Mouse (Mus musculus) retina, postnatal 7 days (tissue): ENCODE results near the gene Map6.
A peak's percentile ranks its signal among the peaks of the same experiment; 100 is the strongest.

Experiments
- DNase-seq: peaks from one replicate; pipeline ENCODE4 v3.0.0-alpha.2; 2012; ENCODE audit warnings: low read depth, low spot score

The Map6 gene

DNA sequence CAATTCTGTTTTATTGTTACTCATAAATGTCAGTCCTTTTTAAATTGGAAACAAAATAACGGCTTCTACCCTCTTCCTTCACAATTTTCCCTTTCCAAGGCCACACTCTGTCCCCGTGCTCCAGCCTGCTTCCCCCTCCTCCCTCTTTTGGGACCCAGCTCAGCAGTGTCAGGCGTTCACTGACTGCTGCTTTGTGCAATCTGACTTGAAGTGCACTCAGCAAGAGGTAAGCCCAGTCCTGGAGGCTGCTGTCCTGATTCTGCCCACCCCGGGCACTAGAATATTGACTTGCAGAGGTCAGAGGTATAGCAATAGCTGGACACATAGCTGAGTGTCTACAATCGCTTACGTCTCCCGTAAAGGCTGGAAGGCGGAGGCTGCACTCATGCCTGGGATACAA lies 46.0 kb downstream of the Map6 start:
- no peak for DNase-seq

DNA sequence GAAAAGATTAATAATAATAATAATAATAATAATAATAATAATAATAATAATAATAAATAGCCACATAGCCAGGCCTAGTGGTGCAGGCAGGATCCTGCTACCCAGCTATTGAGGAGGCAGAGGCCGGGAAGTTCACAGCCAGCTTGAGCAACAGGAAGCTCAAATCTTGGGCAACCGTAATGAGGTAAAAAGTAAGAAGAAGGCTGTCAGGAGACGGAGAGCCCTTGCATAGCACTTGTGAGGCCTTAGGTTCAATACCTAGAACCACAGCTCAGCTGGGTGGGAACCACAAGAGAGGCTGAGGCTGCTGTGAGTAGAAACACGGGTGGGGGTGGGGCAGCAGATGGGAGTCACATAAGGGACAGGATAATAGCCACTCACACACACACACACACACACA lies 47.3 kb downstream of the Map6 start:
- DNase-seq, result no peak

DNA sequence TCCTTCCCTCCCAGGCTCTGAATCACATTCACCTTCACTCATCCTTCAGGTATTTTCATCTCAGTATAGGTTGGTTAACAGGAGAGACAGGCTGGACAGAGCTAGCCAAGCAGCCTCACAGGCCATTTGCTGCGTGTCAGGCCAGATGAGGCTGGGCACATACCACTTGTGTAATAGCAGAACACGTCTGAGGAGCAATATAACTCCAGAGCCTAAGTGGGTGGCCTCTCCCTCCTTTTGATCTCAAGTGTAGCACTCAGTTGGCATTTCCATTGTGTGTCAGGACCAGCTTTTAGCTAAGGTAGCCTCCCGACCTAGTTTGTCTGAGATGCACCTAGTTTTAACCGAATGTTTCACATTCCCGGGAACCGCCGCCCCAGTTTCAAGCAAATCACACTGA lies 49.0 kb downstream of the Map6 start:
- DNase-seq, result no peak

DNA sequence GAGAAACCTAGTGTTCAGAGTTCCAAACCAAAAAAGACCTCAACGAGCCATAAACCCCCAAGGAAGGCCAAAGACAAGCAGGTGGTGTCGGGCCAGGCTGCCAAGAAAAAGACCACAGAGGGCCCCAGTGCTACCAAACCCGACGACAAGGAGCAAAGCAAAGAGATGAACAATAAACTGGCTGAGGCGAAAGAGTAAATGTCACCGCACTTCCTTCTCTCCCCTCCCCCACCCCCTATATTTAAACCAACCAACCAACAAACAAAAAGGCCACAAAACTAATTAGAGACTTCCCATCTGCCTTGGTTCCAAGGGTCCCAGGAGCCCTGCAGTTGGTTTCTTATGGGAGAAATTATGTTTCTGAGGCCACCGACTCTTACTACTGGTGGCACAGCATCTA lies 50.2 kb downstream of the Map6 start:
- DNase-seq, result no peak

DNA sequence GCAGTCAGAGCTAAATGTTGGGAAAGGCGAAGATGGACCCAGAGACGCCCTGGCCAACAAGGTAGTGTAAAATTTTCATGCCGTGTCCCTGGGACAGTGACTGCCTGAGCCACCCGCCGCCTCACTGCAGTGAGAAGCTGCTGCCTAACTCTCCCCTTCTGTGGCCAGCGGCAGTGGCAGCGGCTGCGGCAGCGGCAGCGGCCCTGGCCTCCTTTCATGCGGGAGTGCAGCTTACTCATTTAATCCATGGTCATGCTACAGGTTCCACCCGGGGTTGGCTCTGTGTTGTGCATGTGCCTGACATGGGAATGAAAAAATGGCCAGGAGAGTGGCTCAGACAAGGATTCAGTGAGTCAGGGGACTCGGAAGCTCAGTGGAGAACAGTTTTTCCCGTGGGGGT lies 53.3 kb downstream of the Map6 start:
- DNase-seq, result no peak

DNA sequence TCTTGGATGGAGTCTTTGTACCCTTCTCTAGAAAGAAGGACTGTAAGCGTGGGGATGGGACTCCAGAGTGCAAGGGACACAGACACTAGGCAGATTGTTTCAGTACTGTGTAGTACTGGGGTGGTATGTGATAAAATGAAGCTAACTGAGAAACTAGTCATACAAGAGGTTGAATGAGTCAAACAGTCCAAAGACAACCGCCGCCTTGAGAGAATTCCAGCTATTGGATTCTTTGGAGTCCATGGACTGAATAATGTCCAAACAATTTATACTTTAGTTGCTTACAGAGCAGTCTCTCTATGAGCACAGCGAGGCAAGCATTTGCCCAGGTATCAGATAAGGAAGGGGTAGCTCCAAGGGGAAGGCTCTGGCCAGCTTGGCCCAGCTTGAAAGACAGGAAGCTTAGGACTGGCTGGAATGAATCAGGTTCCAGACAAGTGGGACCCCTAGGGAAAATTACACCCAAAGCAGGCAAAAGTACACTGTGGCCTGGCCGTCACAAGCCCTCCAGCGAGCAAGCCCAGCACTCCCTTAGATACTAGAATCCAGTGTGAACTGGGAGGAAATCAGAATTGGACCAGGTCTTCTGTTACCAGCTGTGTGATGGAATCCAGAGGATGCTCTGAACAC lies 55.6 kb downstream of the Map6 start:
- no peak for DNase-seq

DNA sequence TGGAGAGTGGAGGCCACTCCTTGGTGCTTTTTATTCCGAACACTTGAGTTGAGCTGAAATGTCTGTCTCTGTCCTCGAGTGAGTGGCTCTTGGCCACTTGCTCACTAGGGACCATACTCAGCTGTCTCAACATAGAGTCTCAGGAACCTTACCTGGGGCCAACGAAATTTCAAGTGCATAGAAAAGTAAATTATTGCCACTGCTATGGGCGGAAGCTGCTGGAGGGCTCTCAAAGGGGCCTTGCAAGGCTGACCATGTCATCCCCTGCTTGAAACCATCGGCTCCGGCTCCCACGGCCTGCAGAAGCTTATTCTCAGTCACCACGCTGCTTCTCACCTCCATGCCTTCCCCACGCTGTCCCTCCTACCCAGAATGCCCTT lies 56.1 kb downstream of the Map6 start:
- no peak for DNase-seq

DNA sequence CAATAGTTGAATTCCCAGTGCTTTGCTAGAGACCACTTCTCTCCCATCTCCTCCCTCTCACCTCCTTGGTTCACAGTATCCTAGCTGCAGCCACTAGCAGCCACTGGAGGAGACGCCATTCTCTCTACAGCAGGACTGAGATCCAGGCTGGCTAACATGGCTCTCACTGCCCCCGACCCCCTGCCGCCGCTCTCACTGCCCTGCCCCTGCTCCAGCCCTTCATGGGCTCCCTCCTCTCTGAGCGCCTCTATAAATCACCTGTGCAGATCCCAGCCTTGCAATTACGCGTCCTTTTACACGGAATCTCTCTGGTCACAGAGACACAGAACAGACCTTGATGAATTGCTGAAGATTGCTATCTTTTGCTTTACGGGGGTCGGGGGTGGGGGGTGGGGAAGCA lies 57.6 kb downstream of the Map6 start:
- no peak for DNase-seq

DNA sequence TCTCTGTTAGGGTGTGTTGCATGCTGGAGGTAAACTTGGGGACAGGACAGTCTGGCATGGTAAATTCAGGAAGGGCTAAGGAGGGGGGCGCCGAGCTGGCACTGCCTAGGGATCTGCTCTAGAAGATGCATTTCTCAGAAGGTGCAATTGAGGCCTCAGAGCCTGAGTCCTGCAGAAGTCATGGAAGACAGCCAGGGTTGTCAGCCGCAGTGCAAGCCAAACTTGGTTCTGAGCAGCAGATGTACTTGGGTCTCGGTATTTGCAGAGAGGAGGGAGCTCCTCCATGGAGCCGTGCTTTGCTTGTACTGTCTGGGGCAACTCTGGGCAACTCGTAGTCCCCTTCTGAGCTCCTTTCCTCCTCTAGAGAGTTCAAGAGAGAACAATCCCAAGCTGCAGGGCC lies 58.9 kb downstream of the Map6 start:
- no peak for DNase-seq

DNA sequence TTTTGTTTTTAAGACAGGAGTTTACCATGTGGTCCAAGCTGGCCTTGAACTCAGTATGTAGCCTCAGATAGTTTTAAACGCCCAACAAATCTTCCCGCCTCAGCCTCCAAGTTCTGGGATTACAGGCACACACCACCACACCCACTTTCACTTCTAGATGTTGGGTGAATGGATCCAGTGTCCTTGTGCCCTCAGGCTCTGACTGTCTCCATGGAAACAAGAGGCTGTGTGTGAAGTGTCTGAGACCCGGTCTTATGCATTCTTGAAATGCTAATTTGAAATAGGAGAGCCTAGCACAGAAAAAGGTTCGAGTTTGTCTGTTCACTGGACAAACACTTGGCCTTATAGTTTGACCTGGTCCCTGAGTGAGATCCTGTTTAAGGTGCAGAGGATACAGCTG lies 61.6 kb downstream of the Map6 start:
- DNase-seq, result no peak

DNA sequence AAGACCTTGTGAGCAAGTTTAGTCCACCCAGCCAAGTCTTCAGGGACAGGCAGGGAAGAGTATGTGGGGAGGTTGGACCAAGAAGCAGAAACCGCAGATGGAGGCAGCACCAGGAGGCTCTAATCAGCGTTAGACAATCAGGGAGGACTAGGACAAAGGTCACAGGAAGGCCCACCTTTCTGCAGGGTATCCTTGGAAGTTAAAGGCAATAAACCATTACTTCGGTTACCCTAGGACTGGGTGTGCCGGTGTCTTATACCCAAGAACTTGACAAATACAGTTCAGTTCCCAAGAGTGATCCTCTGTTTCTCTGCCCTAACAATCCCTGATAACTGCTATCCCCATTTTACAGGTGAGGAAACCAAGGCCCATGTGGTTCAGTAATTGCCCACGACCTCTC lies 62.8 kb downstream of the Map6 start:
- DNase-seq, result no peak

DNA sequence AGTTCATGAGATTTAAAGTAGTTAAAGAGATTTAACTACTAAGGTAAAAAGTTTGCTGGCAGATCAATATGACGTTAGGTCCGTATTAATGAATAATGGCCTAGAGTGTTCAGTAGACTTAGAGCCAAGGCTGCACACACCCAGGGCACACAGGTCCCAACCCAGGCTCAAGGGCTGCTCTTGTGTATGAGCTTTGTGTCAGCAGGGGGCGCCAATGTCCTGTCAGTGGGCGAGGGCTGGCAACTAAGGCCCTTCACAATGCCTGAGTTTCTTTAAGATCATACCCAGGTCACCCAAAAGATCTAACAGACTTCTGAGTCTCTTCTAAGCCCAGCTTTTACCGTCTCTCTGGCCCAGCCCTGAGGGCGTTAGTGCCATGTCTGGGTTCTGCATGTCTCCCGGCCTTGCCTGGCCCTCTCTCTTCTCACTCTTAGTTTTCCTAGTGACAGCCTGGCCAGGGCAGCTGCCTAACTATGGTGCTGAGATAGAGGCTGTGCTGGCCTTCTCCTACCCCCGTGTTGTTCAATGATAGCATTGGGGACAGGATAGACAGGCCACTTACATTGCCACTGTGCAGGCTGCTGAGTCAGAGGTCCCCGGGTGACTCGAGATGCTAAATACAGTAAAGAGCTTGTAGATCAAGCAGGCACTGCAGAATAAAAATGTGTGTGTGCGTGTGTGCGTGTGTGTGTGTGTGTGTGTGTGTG lies 65.7 kb downstream of the Map6 start:
- peak; percentile 68 for DNase-seq

DNA sequence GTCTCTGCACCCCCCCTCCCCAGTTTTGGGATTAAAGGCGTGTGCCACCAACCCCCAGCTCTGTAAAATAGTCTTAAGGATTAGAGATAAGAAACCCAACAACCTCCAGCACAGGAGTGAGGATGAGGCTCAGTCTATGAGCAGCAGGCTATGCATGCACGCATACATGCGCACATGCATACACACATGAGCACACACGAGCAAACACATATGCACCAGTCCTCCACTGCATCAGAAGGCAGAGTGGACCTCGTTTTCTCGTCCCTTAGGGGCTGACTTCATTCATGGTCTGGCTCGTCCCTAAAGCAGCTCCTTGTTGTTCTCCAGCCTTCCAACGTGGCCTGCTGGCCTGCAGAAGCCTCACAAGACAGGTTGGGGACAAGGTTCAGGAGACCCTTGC lies 73.5 kb downstream of the Map6 start:
- DNase-seq, result no peak

DNA sequence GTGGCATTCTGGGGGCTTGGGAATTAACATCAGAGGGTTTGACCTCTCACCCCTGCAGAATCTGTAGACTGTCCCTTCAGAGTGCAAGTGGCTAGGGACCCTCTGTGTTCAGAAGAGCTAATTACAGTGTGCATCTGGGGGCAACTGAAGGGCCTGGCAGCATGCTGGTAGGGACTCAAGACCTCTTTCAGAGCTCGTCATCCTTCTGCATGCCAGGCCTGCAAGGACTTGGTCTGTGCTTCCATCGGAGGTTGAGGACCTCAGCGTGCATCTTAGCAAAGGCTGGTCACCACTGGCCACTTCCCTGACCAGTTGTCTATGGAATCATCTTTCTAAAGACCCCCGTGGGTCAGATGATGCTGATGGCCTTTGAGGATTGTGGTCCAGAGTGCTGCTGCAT lies 76.3 kb downstream of the Map6 start:
- DNase-seq, result no peak

DNA sequence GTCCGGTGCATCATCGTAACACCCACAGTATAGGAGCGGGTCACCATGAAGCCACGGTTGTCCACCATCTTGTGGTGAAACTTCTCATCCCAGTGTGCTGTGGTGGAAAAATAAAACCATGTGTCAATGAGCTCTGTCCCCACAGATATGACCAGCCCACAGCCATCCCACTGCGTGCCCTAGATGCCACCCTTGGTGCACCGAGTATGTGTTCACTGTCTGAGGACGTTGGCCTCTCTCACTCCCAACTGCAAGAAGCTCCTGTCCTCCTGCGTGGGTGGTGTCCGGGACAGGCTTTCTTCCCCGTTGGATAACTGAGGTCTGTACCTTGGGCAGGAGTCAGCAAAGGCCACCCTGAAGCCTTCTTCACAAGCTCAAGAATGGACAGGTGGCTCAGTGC lies 80.0 kb downstream of the Map6 start:
- no peak for DNase-seq

DNA sequence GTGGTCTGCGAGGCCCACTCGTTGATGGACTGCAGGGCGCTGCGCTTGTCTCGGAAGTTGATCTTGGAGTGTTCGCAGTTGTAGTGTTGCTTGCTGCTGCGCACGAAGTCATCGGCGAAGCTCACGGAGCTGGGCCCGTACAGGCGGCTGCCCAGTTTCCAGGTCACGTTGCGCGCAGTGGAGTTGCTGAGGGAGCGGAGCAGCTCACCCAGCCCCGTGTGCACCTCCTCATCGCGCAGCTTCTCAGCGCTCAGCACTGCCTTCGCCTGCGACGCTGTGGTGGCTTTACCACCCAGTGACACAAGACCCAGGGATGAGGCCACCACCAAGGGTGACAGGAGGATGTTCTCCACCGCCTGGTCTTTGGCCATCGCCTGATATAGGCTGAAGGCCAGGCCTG lies 81.6 kb downstream of the Map6 start:
- no peak for DNase-seq

DNA sequence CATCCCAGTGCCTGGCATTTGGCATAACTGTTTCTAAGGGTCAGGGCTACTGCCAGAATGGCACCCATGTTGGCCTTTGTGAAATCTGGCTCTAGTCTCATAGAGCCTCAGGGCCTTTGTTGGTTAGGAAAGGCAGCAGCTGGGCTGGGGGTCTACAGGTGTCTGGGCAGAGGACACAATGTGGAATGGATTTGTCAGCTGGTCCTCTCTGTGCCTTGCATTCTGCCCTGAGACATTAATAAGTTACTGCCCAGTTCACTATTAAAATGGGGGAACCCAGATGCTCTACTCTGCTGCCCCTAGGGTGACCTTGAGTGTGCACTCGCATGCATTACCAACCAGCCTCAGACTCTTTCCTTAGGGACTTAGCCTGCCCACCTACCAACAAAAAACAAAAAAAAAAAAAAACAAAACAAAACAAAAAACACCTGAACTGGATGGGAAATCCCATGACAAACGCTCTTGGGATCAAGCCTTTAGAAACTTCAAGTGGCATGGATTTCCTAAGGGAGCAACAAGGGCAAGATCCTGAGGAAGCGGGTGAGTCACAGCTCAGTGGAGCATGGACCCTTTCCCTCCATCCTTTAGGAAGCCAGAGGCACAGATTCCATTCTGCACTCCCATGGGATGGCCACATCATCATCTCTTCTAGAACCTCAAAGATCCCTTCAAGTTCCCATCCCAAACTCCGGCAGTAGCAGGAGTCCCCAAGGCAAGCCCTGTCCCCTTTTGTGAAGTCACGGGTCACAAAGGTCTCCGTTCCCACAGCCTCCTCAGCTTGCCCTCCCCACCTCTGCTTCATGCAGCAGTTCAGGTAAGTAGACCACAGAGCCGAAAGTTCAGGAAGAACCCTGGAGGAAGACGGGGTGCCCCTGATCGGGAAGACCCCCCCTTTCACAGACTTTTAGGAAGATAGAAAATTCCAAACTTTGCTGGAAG lies 82.8 kb downstream of the Map6 start:
- no peak for DNase-seq

DNA sequence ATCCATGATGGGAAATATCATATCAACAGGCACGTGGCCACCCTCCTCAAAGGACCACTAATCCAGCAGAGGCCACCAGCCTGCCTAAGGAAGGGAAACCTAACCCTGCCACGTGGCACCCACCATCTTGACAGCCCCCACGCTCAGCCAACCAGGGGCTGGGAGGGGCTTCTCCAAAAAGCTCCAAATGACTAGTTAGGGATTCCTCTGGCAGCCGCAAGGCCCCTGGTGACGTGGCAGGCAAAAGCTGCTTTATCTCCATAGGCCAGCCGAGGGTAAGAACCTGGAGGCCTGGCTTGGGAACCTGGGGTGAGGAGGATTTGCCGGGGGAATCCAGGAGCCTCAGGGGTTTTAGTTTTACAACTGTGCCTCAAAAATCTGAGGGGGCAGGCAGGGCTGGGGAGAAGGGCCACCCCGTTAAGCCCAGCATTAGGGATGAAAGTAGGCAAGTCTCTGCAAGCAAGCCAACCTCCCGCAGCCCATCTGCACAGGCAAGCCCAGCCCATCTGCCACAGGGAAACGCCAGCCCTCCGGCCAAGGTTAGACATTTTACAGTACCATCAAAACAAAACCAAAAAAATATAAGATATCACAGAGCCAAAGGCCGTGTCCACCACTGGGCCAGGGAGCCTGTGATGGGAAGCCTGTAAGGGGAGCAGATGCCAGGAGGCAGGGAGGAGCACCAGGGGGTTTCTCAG lies 84.0 kb downstream of the Map6 start:
- no peak for DNase-seq

DNA sequence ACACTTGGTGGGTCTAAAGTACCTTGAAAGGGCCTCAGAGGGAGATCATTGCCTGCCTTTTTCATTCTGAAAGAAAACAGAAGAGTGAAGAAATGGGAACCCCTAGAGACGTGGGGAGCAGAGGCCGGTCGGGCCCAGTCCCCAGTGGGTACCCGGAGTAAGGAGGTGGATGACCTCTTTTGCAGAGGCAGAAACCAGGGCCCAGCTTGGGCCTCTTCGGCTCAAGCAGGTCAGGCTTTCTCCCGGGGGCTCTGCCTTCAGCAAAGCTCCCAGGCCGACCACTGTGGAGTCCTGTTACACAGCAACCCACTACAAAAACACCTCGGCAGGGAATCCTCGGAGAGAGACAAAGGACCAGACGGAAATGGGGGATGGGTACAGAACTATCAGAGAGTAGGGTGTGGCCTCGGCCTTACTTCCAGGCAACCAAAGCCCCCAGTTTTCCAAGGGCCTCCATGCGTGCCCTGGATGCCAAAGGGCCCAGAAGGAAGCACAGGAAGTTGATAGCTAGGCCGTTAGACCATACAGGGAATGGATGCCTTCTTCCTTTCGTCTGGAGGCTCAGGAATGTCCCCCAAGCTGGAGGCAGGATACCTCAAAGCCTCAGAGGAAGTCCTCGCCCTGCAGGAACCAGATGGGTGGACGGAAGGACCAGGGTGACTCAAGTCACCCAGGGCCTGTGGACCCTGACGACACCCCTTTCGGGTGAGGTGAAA lies 84.7 kb downstream of the Map6 start:
- no peak for DNase-seq

DNA sequence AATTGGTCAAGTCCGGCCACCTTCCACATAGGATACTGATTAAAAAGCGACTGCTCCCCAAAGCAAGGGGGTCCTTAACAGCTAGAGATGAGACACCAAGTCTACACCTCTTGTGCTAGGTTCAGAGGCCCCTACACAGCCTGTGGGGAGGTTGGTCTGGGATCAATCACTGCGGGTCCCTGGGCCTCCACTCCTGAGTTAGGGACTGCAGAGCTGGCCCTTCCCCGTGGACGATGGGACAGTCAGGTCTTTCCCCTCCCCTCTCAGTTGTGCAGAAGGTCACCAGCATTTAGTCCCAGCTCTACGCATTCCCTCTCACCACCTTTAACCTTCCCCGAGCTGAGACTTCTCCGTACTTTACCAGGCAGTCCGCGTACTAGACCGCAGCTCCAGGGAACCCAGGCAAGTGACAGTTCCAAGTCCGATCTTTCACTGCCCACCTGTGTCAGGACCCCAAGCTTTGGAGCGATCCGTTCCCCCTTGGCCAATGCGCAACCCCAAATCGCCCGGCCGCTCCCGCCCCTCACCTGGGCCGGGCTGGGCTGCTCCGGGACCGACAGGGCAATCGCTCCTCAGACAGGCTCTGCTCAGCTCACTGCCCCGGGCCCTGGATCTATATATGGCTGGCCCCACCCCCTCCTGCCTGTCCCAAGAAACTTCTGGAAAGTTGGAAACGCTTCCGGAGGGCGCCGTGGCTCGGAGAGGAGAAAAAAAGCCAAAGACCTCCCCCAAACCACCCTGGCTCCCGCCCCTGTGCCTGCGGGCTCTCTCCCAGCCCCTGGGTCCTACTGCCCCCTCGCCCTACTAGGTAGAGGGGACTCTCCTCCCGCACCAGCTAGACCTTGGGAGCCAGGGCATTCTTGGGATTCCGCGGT lies 85.5 kb downstream of the Map6 start, which contains the start of gene Serpinh1:
Gene Serpinh1 (minus strand): TSS at position 714 of the 875 bp plus-strand sequence.
- DNase-seq, result no peak
